Mouse (Mus musculus) spleen, postnatal 4 days (tissue): Measurements from ENCODE around the gene Ttyh2.

Source experiments
- DNase-seq, 2 experiments: peaks; one replicate each; pipeline ENCODE4 v3.0.0; 2022; ENCODE audit warnings: low spot score in 2 of 2

Ttyh2 gene

GRCm38 (mm10) chr11:114680291-114680690 lies 5.1 kb downstream of the Ttyh2 start:
- DNase-seq = no peak

GRCm38 (mm10) chr11:114681054-114681453 lies 5.8 kb downstream of the Ttyh2 start:
- no peak for DNase-seq

- DNase-seq = no peak
These were observed 7.2 kb downstream of the Ttyh2 start for GRCm38 (mm10) chr11:114682321-114682900.

GRCm38 (mm10) chr11:114683029-114683721 lies 7.9 kb downstream of the Ttyh2 start:
- no peak for DNase-seq

GRCm38 (mm10) chr11:114683722-114684621 lies 8.7 kb downstream of the Ttyh2 start:
- DNase-seq = no peak

- no peak for DNase-seq
These were observed 9.6 kb downstream of the Ttyh2 start for GRCm38 (mm10) chr11:114684627-114685373.

GRCm38 (mm10) chr11:114685526-114686040 lies 10.4 kb downstream of the Ttyh2 start:
- no peak for DNase-seq

- no peak for DNase-seq
These were observed 11.2 kb downstream of the Ttyh2 start for GRCm38 (mm10) chr11:114686221-114686959.

- no peak for DNase-seq
These were observed 12.4 kb downstream of the Ttyh2 start for GRCm38 (mm10) chr11:114687574-114688188.

- no peak for DNase-seq
These were observed 13.5 kb downstream of the Ttyh2 start for GRCm38 (mm10) chr11:114688729-114689128.

GRCm38 (mm10) chr11:114690192-114690591 lies 15.0 kb downstream of the Ttyh2 start:
- no peak for DNase-seq

GRCm38 (mm10) chr11:114691454-114692182 lies 16.4 kb downstream of the Ttyh2 start:
- no peak for DNase-seq

GRCm38 (mm10) chr11:114692601-114693000 lies 17.4 kb downstream of the Ttyh2 start:
- no peak for DNase-seq

- no peak for DNase-seq
These were observed 18.2 kb downstream of the Ttyh2 start for GRCm38 (mm10) chr11:114693456-114693855.

GRCm38 (mm10) chr11:114694451-114694850 lies 19.2 kb downstream of the Ttyh2 start:
- DNase-seq = no peak

- no peak for DNase-seq
These were observed 23.3 kb downstream of the Ttyh2 start for GRCm38 (mm10) chr11:114698496-114698895.

- DNase-seq = no peak
These were observed 24.3 kb downstream of the Ttyh2 start for GRCm38 (mm10) chr11:114699511-114699910.

- no peak for DNase-seq
These were observed 27.2 kb downstream of the Ttyh2 start for GRCm38 (mm10) chr11:114702311-114702995.

GRCm38 (mm10) chr11:114702996-114703361 lies 27.7 kb downstream of the Ttyh2 start:
- no peak for DNase-seq
